Mouse (Mus musculus): ENCODE measurements around the gene Nprl2.

DNA sequence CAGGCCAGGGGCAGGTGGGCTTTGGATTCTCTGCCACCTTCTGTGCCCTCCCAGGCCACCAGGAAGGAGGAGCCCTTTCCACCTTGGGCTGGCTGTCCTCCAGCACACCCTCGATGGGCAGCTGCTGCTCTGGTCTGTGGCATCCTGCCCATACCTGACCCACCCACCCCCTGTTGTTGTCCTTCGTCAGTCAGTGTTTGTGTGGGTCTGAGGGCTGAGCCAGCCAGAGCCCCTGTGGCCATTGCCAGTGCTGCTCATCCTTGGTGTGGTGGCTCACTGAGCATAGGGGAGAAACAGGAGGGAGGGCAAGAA lies 19.7 kb upstream of the Nprl2 start:
- TF ChIP-seq CTCF (IDR thresholded peaks at IDR 0.05; ENCODE audit: low read depth, low read length) (no peak), POLR2A (IDR thresholded peaks at IDR 0.05; ENCODE audit: extremely low read depth, insufficient read depth, low read length) (no peak)

All from liver, adult 2 months (tissue).